Mouse (Mus musculus): ENCODE measurements at regions not wholly inside any gene's neighbourhood (a gene's known extent, or its start where the extent isn't known, plus 50 kb on each side); places are given as distances from the start of the nearest gene placed in this dataset.

- Histone ChIP-seq H3K4me2 (replicated peaks; ENCODE audit: low read depth, low read length) (no peak overlapping the region), H3K27ac (ENCODE audit: low read length) (no peak overlapping the region), H3K36me3 (ENCODE audit: control insufficient read depth, insufficient read depth, low read length) (no peaks in the 10 kb centered on the region), H3K27me3 (ENCODE audit: control insufficient read depth, insufficient read depth, low read length) (no peaks in the 10 kb centered on the region), H3K4me3 (ENCODE audit: low read depth, low read length) (no peak overlapping the region), H3K9me3 (ENCODE audit: control insufficient read depth, low read depth, low read length) (0 out of 2 replicates have a peak, but pooled peaks cover 2% of the 10 kb centered on the region), H3K9ac (replicated peaks; ENCODE audit: low read depth, low read length) (no peak overlapping the region), H3K4me1 (ENCODE audit: control insufficient read depth, insufficient read depth, low read length) (no peaks in the 10 kb centered on the region)
- ATAC-seq (ENCODE audit: insufficient number of reproducible peaks, insufficient read depth, low FRiP score, low read depth) = no peak
- 92% methylated on average over 3 of the region's 3 CpGs for WGBS
Observed at GRCm38 (mm10) chr7:40687005-40687404, 211.1 kb upstream of the Vstm2b start.

- ATAC-seq (ENCODE audit: insufficient number of reproducible peaks, insufficient read depth, low FRiP score, low read depth) = no peak
- no peak overlapping the region for H3K9ac ChIP-seq (replicated peaks; ENCODE audit: low read depth, low read length)
- WGBS = 55% methylated on average over 4 of the region's 4 CpGs
Observed at GRCm38 (mm10) chr7:40688546-40688945, 209.6 kb upstream of the Vstm2b start.

GRCm38 (mm10) chr7:40693755-40694154 is 204.4 kb upstream of the Vstm2b start:
- 48% methylated on average over 5 of the region's 5 CpGs for WGBS
- Histone ChIP-seq H3K9me3 (ENCODE audit: control insufficient read depth, low read depth, low read length) (no peaks in the 10 kb centered on the region), H3K4me2 (replicated peaks; ENCODE audit: low read depth, low read length) (no peak overlapping the region), H3K4me3 (ENCODE audit: low read depth, low read length) (no peak overlapping the region), H3K36me3 (ENCODE audit: control insufficient read depth, insufficient read depth, low read length) (no peaks in the 10 kb centered on the region), H3K27ac (ENCODE audit: low read length) (no peak overlapping the region), H3K9ac (replicated peaks; ENCODE audit: low read depth, low read length) (no peak overlapping the region), H3K27me3 (ENCODE audit: control insufficient read depth, insufficient read depth, low read length) (no peaks in the 10 kb centered on the region), H3K4me1 (ENCODE audit: control insufficient read depth, insufficient read depth, low read length) (no peaks in the 10 kb centered on the region)
- no peak for ATAC-seq (ENCODE audit: insufficient number of reproducible peaks, insufficient read depth, low FRiP score, low read depth)

More at GRCm38 (mm10) chr7:40688546-40688945, 209.6 kb upstream of the Vstm2b start:
- H3K27ac ChIP-seq (ENCODE audit: low read length) = no peak overlapping the region
- no peaks in the 10 kb centered on the region for H3K36me3 ChIP-seq (ENCODE audit: control insufficient read depth, insufficient read depth, low read length)
- 0 out of 2 replicates have a peak, but pooled peaks cover 2% of the 10 kb centered on the region for H3K9me3 ChIP-seq (ENCODE audit: control insufficient read depth, low read depth, low read length)
- H3K4me2 ChIP-seq (replicated peaks; ENCODE audit: low read depth, low read length) = no peak overlapping the region
- H3K4me1 ChIP-seq (ENCODE audit: control insufficient read depth, insufficient read depth, low read length) = no peaks in the 10 kb centered on the region
- H3K4me3 ChIP-seq (ENCODE audit: low read depth, low read length) = no peak overlapping the region
- H3K27me3 ChIP-seq (ENCODE audit: control insufficient read depth, insufficient read depth, low read length) = no peaks in the 10 kb centered on the region

GRCm38 (mm10) chr7:40697551-40697950 is 200.6 kb upstream of the Vstm2b start:
- H3K9ac ChIP-seq (replicated peaks; ENCODE audit: low read depth, low read length) = no peak overlapping the region
- no peak for ATAC-seq (ENCODE audit: insufficient number of reproducible peaks, insufficient read depth, low FRiP score, low read depth)
- WGBS = 79% methylated on average over 8 of the region's 8 CpGs

GRCm38 (mm10) chr7:40698309-40698708 is 199.8 kb upstream of the Vstm2b start:
- no peaks in the 10 kb centered on the region for H3K27me3 ChIP-seq (ENCODE audit: control insufficient read depth, insufficient read depth, low read length)
- H3K4me1 ChIP-seq (ENCODE audit: control insufficient read depth, insufficient read depth, low read length) = no peaks in the 10 kb centered on the region
- H3K4me2 ChIP-seq (replicated peaks; ENCODE audit: low read depth, low read length) = no peak overlapping the region
- no peak overlapping the region for H3K9ac ChIP-seq (replicated peaks; ENCODE audit: low read depth, low read length)
- no peak for ATAC-seq (ENCODE audit: insufficient number of reproducible peaks, insufficient read depth, low FRiP score, low read depth)
- 72% methylated on average over 3 of the region's 3 CpGs for WGBS
- H3K9me3 ChIP-seq (ENCODE audit: control insufficient read depth, low read depth, low read length) = no peaks in the 10 kb centered on the region
- no peaks in the 10 kb centered on the region for H3K36me3 ChIP-seq (ENCODE audit: control insufficient read depth, insufficient read depth, low read length)
- H3K4me3 ChIP-seq (ENCODE audit: low read depth, low read length) = no peak overlapping the region
- H3K27ac ChIP-seq (ENCODE audit: low read length) = no peak overlapping the region

More at GRCm38 (mm10) chr7:40697551-40697950, 200.6 kb upstream of the Vstm2b start:
- no peak overlapping the region for H3K4me3 ChIP-seq (ENCODE audit: low read depth, low read length)
- no peaks in the 10 kb centered on the region for H3K36me3 ChIP-seq (ENCODE audit: control insufficient read depth, insufficient read depth, low read length)
- no peak overlapping the region for H3K27ac ChIP-seq (ENCODE audit: low read length)
- no peaks in the 10 kb centered on the region for H3K27me3 ChIP-seq (ENCODE audit: control insufficient read depth, insufficient read depth, low read length)
- H3K4me1 ChIP-seq (ENCODE audit: control insufficient read depth, insufficient read depth, low read length) = no peaks in the 10 kb centered on the region
- no peaks in the 10 kb centered on the region for H3K9me3 ChIP-seq (ENCODE audit: control insufficient read depth, low read depth, low read length)
- no peak overlapping the region for H3K4me2 ChIP-seq (replicated peaks; ENCODE audit: low read depth, low read length)

- Histone ChIP-seq H3K36me3 (ENCODE audit: control insufficient read depth, insufficient read depth, low read length) (no peaks in the 10 kb centered on the region), H3K9me3 (ENCODE audit: control insufficient read depth, low read depth, low read length) (no peaks in the 10 kb centered on the region), H3K4me3 (ENCODE audit: low read depth, low read length) (no peak overlapping the region), H3K27ac (ENCODE audit: low read length) (no peak overlapping the region), H3K9ac (replicated peaks; ENCODE audit: low read depth, low read length) (no peak overlapping the region), H3K27me3 (ENCODE audit: control insufficient read depth, insufficient read depth, low read length) (no peaks in the 10 kb centered on the region), H3K4me1 (ENCODE audit: control insufficient read depth, insufficient read depth, low read length) (no peaks in the 10 kb centered on the region), H3K4me2 (replicated peaks; ENCODE audit: low read depth, low read length) (no peak overlapping the region)
- no peak for ATAC-seq (ENCODE audit: insufficient number of reproducible peaks, insufficient read depth, low FRiP score, low read depth)
- 80% methylated on average over 1 of the region's 1 CpGs for WGBS
Observed at GRCm38 (mm10) chr7:40699633-40700032, 198.5 kb upstream of the Vstm2b start.

GRCm38 (mm10) chr7:40700656-40701055 is 197.5 kb upstream of the Vstm2b start:
- Histone ChIP-seq H3K4me1 (ENCODE audit: control insufficient read depth, insufficient read depth, low read length) (no peaks in the 10 kb centered on the region), H3K9me3 (ENCODE audit: control insufficient read depth, low read depth, low read length) (no peaks in the 10 kb centered on the region), H3K4me3 (ENCODE audit: low read depth, low read length) (no peak overlapping the region), H3K27me3 (ENCODE audit: control insufficient read depth, insufficient read depth, low read length) (no peaks in the 10 kb centered on the region), H3K36me3 (ENCODE audit: control insufficient read depth, insufficient read depth, low read length) (no peaks in the 10 kb centered on the region), H3K4me2 (replicated peaks; ENCODE audit: low read depth, low read length) (no peak overlapping the region), H3K9ac (replicated peaks; ENCODE audit: low read depth, low read length) (no peak overlapping the region), H3K27ac (ENCODE audit: low read length) (no peak overlapping the region)
- no peak for ATAC-seq (ENCODE audit: insufficient number of reproducible peaks, insufficient read depth, low FRiP score, low read depth)
- 70% methylated on average over 5 of the region's 5 CpGs for WGBS

GRCm38 (mm10) chr7:40702191-40703045 is 195.7 kb upstream of the Vstm2b start:
- Histone ChIP-seq H3K9me3 (ENCODE audit: control insufficient read depth, low read depth, low read length) (no peaks in the 10 kb centered on the region), H3K36me3 (ENCODE audit: control insufficient read depth, insufficient read depth, low read length) (no peaks in the 10 kb centered on the region), H3K27me3 (ENCODE audit: control insufficient read depth, insufficient read depth, low read length) (no peaks in the 10 kb centered on the region), H3K9ac (replicated peaks; ENCODE audit: low read depth, low read length) (no peak overlapping the region), H3K4me1 (ENCODE audit: control insufficient read depth, insufficient read depth, low read length) (no peaks in the 10 kb centered on the region), H3K4me2 (replicated peaks; ENCODE audit: low read depth, low read length) (no peak overlapping the region), H3K27ac (ENCODE audit: low read length) (no peak overlapping the region), H3K4me3 (ENCODE audit: low read depth, low read length) (no peak overlapping the region)
- 68% methylated on average over 5 of the region's 5 CpGs for WGBS
- no peak for ATAC-seq (ENCODE audit: insufficient number of reproducible peaks, insufficient read depth, low FRiP score, low read depth)
